Mouse (Mus musculus) left cerebral cortex, adult 18-20 months (tissue): ENCODE data around the gene Nif3l1. TPM values are rescaled to one million over a fixed set of nuclear protein-coding genes. Genes with fewer than 3 reads are reported as not detected.

Source experiments
- DNase-seq, 2 experiments: peaks; one replicate each; pipeline ENCODE4 v3.0.0; 2021 to 2022; ENCODE audit warnings: low spot score in 2 of 2, mixed read lengths in 1 of 2
- long read RNA-seq, 2 experiments: library from polyadenylated mRNA; stranded (forward); transcript quantifications; one replicate each; pipeline ENCODE4 v2.0.0; 2021
- total RNA-seq, 2 experiments: library from RNA; stranded (reverse); gene quantifications; 2 replicates each; pipeline ENCODE4 v1.2.3; 2021

Nif3l1 gene
- 10 to 100 TPM; 16.6 to 19.7 TPM for total RNA-seq
- long read RNA-seq, experiment 1, transcript Nif3l1-201 (7 exons, 3,769 nt), result major isoform, 11 of 15 reads
- long read RNA-seq, experiment 1, partial matches to known transcripts, result 1 of 15 reads
- long read RNA-seq, experiment 1, other reads (novel, unspliced or antisense), result 1 of 15 reads
- long read RNA-seq, experiment 2, transcript Nif3l1-201 (7 exons, 3,769 nt), result major isoform, 14 of 19 reads
- long read RNA-seq, experiment 2, partial matches to known transcripts, result 0 of 19 reads
- long read RNA-seq, experiment 2, other reads (novel, unspliced or antisense), result 3 of 19 reads

GRCm38 (mm10) chr1:58445143-58445722, at the start of gene Nif3l1, which contains the start of gene Ppil3:
Gene Nif3l1, plus strand, starts transcription at chr1:58445151.
Gene Ppil3, minus strand, starts transcription at chr1:58445486.
- peak; percentile 79 to 90 for DNase-seq

DNA sequence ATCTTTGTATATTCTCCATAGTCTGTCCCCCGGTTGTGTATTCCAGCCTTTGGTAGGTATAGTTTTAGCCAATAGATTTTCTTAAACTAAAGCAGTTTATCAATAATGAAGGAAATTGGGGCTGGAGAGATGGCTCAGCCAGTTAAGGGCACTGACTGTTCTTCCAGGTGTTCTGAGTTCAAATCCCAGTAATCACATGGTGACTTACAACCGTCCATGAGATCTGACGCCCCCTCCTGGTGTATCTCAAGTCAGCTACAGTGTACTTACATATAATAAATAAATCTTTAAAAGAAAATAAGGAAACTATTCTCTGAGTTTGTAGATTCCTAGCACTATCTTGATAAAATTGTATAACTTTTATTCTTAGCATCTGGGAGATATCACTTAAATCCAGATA, 49.6 kb upstream of the Nif3l1 start:
- DNase-seq, result no peak

DNA sequence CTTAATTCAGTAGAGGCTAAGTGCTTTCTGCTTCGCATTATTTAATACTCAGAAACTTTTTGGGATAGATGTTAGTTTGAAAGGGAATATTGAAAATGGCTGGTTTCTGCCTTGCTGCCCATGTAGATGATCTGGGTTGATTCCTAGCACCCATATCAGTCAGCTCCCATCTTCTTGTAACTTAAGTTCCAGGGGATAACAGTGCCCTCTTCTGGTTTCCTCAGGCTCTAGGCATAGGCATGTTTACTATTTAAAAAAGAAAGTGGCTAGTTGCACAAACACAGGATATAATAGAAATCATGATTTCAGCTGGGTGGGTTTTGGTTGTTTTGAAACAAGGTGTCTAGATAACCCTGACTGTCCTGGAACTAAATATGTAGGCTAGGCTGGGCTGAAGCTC, 48.8 kb upstream of the Nif3l1 start:
- DNase-seq, result no peak

- DNase-seq, result no peak
These were observed 47.2 kb upstream of the Nif3l1 start for GRCm38 (mm10) chr1:58397731-58398130.

DNA sequence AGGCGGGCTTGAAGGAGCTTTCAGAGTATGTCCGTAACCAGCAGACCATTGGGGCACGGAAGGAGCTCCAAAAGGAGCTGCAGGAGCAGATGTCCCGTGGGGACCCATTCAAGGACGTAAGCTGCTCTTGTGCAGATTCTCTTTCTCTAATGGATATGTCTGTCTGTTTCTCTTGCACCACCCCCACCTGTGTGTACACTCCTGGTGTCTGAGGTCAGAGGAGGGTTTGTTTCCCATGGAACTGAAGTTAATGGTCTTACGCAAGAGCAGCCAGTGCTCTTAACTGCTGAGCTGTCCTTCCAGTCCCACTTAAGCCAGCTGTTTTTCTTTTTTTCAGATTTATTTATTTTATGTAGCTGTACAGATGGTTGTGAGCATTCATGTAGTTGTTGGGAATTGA, 43.6 kb upstream of the Nif3l1 start:
- DNase-seq, result no peak

DNA sequence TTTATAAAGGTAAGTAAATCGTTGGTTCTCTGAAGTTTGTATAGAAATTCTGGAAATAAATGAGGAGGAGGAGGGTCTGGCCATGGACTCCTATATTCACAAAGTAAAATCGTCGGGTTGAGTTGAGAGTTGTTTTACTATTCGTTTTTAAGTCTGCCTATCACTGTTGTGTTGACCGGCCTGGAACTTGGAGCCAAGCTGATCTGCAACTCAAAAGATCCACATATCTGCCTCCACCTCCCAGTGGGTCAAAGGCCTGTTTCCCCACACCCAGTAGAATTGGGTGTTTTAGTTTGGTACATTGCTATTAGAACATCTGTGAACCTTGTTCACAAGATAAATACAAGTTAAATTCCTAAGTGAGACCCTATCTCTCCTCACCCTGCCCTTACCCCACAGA, 41.2 kb upstream of the Nif3l1 start:
- no peak for DNase-seq

- DNase-seq, result no peak
These were observed 37.6 kb upstream of the Nif3l1 start for GRCm38 (mm10) chr1:58407321-58407720.

GRCm38 (mm10) chr1:58408141-58408540, 36.8 kb upstream of the Nif3l1 start:
- no peak for DNase-seq

DNA sequence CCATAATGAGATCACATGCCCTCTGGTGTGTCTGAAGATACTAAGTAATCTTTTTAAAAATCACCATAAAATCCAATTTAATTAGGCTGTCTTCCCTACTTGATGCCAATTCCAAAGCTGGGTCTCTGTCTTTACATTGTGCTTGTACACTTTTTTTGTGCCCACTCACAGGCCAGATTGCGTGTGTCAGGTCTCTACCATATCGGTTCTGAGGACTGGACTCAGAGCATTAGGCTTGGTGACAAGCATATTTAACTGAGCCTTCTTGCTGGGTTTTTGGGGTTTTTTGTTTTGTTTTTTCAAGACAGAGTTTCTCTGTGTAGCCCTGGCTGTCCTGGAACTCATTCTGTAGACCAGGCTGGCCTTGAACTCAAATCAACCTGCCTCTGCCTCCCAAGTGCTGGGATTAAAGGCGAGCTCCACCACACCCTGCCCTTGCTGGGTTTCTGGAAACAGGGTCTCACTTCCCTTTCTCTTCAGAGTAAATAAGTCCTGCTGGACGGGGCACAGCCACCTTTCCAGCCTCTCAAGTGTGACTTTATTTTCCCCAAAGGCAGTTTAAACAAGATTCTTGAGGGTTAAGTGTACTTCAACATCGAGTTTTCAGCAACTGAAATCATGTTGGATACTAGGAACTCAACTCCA, 35.3 kb upstream of the Nif3l1 start:
- DNase-seq, result no peak

GRCm38 (mm10) chr1:58410198-58410588, 34.8 kb upstream of the Nif3l1 start:
- DNase-seq, result no peak

GRCm38 (mm10) chr1:58410776-58411175, 34.2 kb upstream of the Nif3l1 start:
- no peak for DNase-seq

GRCm38 (mm10) chr1:58415442-58415841, 29.5 kb upstream of the Nif3l1 start:
- DNase-seq, result no peak

DNA sequence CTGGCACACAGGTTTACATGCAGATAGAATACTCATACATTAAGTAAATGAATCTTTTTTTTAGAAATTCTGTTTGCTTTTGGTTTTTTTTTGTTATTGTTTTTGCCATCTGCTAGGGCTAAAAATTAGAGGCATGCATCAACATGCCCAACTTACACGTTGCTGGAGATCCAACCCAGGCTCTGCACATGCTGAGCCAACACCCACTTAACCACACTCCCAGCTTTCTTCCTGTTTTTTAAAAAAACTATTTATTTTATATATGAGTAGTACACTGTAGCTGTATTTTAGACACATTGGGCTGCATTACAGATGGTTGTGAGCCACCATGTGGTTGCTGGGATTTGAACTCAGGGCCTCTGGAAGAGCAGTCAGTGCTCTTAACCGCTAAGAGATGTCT, 28.9 kb upstream of the Nif3l1 start:
- DNase-seq, result no peak

GRCm38 (mm10) chr1:58420032-58420431, 24.9 kb upstream of the Nif3l1 start:
- no peak for DNase-seq

- no peak for DNase-seq
These were observed 24.0 kb upstream of the Nif3l1 start for GRCm38 (mm10) chr1:58420961-58421360.

GRCm38 (mm10) chr1:58422879-58423278, 22.1 kb upstream of the Nif3l1 start:
- no peak for DNase-seq

- DNase-seq, result peak; percentile 95 to 96
These were observed 21.3 kb upstream of the Nif3l1 start, which contains the start of gene Clk1 for GRCm38 (mm10) chr1:58423371-58424248. Gene Clk1, minus strand, starts transcription at chr1:58424066.

DNA sequence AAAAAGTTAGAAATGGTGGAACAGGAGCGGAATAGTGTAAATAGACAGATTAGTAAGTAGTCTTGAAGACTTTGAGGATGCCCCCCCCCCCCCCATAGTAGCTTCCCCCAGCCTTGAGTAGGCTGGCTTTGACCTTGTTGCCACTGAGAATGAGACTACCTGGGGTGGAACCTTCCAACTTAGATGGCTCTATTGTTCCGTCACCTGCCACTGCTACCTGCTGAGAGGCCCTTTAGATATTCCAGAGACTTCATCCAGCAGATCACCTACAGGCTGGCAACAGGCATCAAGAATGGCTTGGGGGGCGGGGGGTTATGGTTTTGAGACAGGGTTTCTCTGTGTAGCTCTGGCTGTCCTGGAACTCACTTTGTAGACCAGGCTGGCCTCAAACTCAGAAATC, 20.4 kb upstream of the Nif3l1 start:
- DNase-seq, result no peak

DNA sequence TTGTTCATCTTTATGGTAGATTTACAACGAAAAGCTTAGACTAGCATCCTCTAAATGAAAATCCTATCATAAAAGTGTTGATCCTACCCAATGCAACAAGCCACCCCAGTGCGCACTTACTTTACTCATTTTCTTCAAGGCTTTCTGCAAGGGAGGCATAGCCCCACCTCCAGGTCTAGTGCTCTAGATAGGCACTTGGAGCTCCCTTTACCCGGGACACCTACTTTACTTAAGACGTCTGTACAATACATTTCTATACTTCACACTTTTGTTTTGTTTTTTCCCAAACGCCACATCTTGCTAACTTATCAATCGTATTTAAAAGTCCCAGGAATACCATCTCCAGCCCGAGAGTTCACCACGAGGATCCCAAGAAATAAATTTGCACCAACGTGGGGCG, 260 bp upstream of the Nif3l1 start:
- DNase-seq, result no peak

DNA sequence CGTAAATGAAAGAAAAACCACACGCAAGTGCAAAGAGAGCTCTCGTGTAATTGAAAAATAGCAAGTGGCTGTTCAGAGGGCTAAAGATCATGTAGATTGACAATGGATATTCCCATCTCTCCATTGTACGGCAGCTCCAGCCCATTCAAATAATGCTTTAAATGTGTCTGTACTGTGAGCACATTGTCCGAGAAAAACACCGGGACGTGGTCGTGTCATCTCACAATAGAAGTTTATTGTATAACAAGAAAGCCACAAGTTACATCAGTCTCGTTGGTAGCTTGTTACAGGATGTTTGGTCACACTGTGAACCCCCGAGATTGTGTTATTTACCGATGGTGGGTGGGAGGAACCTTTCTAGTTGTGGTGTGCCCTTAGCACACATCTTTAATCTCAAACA, 910 bp downstream of the Nif3l1 start:
- DNase-seq, result no peak

DNA sequence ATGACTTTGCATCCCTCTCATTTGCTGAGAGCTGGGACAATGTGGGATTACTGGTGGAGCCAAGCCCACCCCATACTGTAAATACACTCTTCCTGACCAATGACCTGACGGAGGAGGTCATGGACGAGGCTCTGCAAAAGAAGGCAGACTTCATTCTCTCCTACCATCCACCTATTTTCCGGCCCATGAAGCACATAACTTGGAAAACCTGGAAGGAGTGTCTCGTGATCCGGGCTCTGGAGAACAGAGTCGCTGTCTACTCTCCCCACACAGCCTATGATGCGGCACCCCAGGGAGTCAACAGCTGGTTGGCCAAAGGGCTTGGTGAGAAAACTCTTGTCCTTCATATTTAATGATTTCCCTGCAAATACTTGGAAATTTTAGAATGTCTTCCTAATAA, 2.8 kb downstream of the Nif3l1 start:
- DNase-seq, result no peak

GRCm38 (mm10) chr1:58448396-58448795, 3.4 kb downstream of the Nif3l1 start:
- DNase-seq, result no peak
